Mouse (Mus musculus): ENCODE measurements at regions not wholly inside any gene's neighbourhood (a gene's known extent, or its start where the extent isn't known, plus 50 kb on each side); places are given as distances from the start of the nearest gene placed in this dataset.

DNA sequence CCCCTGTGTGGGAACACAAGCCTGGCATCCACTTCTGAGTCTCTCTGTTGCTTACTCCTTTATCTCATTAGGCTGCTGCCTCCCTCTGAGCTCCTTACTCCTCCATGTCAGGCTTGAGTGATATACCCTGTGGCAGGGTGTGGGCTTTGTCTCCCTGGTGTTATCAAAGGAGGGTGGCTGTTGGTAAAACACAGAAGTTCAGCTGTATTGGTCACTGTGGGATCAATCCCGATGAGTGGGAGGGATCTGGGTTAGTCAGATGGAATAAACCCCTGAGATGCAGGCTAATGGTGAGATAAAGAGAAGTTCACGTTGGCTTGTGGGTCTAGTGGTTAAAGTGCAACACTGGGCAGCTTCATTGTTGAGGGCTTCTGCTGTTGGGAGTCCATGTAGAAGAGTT lies 67.4 kb upstream of the 1700020N01Rik start:
- no peaks in the 10 kb centered on the region for H3K36me3 ChIP-seq
- 46% methylated on average over 2 of the region's 2 CpGs for WGBS
- H3K4me2 ChIP-seq = no peak overlapping the region
- H3K27ac ChIP-seq = no peak overlapping the region
- H3K4me1 ChIP-seq = no peaks in the 10 kb centered on the region
- H3K9me3 ChIP-seq = no peaks in the 10 kb centered on the region
- no peak overlapping the region for H3K4me3 ChIP-seq (replicated peaks)
- H3K27me3 ChIP-seq (replicated peaks) = no peaks in the 10 kb centered on the region
- H3K9ac ChIP-seq = no peak overlapping the region
- no peak for ATAC-seq (ENCODE audit: insufficient read depth, low FRiP score, low read depth)

- Histone ChIP-seq H3K9me3 (no peaks in the 10 kb centered on the region), H3K4me2 (no peak overlapping the region), H3K36me3 (no peaks in the 10 kb centered on the region), H3K9ac (no peak overlapping the region), H3K27me3 (replicated peaks) (no peaks in the 10 kb centered on the region), H3K4me3 (replicated peaks) (no peak overlapping the region), H3K4me1 (no peaks in the 10 kb centered on the region), H3K27ac (no peak overlapping the region)
- 88% methylated on average over 3 of the region's 3 CpGs for WGBS
- ATAC-seq (ENCODE audit: insufficient read depth, low FRiP score, low read depth) = no peak
Measured at GRCm38 (mm10) chr10:21528396-21528795, 64.5 kb upstream of the 1700020N01Rik start.

DNA sequence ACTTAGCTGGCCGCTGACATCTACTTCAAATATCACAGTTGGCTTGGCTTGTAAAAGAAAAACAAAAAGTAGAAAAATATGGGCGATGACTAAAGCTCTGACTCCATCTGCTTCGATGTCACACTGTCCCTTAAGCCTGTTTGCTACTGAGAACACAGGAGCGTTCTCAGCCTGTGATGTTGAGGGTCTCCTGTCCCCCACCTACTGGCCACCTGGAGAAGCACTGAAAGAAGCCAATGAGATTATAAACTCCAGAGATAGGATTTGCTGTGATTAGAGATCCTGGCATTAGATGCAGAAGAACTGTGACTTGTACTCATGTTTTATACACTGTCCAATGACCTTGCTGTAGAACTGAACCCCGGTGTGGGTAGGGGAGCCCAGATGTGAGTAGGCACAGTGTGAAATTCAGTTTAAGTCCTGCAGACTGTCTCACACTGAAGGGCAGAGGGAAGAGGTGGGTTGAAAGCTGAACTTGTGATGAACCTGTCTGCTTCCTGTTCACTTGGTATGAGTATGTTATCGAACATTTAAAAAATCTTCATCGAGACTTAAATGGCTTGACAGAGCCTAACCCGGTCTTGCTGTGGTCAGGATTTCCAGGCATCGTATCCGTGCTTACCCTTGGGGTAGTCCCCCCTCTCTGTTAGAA lies 63.7 kb upstream of the 1700020N01Rik start:
- Histone ChIP-seq H3K9ac (no peak overlapping the region), H3K9me3 (no peaks in the 10 kb centered on the region), H3K4me3 (replicated peaks) (no peak overlapping the region), H3K27ac (no peak overlapping the region), H3K36me3 (no peaks in the 10 kb centered on the region), H3K27me3 (replicated peaks) (no peaks in the 10 kb centered on the region), H3K4me1 (no peaks in the 10 kb centered on the region), H3K4me2 (no peak overlapping the region)
- no peak for ATAC-seq (ENCODE audit: insufficient read depth, low FRiP score, low read depth)
- WGBS = 72% methylated on average over 10 of the region's 10 CpGs

DNA sequence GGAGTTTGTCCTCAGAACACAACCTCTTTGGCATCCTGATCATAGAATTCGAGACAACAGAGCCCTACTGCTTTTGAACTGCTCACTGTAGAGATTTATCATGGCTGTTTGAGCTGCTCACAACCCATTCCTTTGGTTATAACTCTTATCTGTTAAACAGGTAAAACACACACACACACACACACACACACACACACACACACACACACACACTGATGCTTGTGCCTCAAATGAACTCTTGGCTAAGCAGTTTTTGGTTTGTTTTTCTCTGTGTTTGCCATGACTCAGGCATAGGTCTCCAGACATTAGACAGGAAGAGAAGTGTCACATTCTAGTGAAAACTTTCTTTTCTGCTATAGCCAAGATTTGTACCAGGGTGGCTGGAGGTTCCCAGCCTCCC lies 60.8 kb upstream of the 1700020N01Rik start:
- Histone ChIP-seq H3K9me3 (no peaks in the 10 kb centered on the region), H3K27me3 (replicated peaks) (no peaks in the 10 kb centered on the region), H3K36me3 (no peaks in the 10 kb centered on the region), H3K27ac (no peak overlapping the region), H3K4me1 (no peaks in the 10 kb centered on the region), H3K4me2 (no peak overlapping the region), H3K9ac (no peak overlapping the region), H3K4me3 (replicated peaks) (no peak overlapping the region)
- no peak; the same call in 1 of the 2 replicates for ATAC-seq (ENCODE audit: insufficient read depth, low FRiP score, low read depth)
- WGBS = 42% methylated on average over 1 of the region's 1 CpGs

GRCm38 (mm10) chr10:21535631-21536030 lies 57.3 kb upstream of the 1700020N01Rik start:
- ATAC-seq (ENCODE audit: insufficient read depth, low FRiP score, low read depth) = no peak
- H3K4me2 ChIP-seq = no peak overlapping the region
- H3K36me3 ChIP-seq = no peaks in the 10 kb centered on the region
- WGBS = 42% methylated on average over 5 of the region's 5 CpGs
- no peak overlapping the region for H3K4me3 ChIP-seq (replicated peaks)
- no peaks in the 10 kb centered on the region for H3K27me3 ChIP-seq (replicated peaks)
- H3K9ac ChIP-seq = no peak overlapping the region
- H3K27ac ChIP-seq = no peak overlapping the region
- H3K4me1 ChIP-seq = no peaks in the 10 kb centered on the region
- no peaks in the 10 kb centered on the region for H3K9me3 ChIP-seq

DNA sequence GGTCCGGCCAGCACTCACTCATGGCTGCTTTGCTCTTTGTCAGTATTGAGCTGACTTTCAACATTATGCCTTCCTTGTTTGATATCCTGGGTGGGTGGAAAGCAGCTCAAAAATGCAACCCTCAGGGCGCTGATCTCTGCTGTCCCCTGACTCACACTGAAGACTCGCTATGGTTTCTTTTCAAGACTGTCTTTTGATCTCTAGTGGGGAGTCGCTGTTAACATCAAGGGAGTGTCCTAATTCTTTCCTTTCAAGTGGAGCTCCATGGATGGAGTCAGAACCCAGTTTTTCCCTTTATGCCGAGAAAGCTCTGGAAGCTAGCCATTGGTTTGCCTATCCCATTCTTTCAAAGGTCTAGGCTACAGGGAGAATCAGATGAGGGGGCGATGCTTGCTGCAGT lies 54.5 kb upstream of the 1700020N01Rik start:
- Histone ChIP-seq H3K9me3 (no peaks in the 10 kb centered on the region), H3K27me3 (replicated peaks) (no peaks in the 10 kb centered on the region), H3K4me3 (replicated peaks) (no peak overlapping the region), H3K27ac (no peak overlapping the region), H3K36me3 (no peaks in the 10 kb centered on the region), H3K9ac (no peak overlapping the region), H3K4me1 (no peaks in the 10 kb centered on the region), H3K4me2 (no peak overlapping the region)
- no peak for ATAC-seq (ENCODE audit: insufficient read depth, low FRiP score, low read depth)
- 82% methylated on average over 6 of the region's 6 CpGs for WGBS
